Mouse (Mus musculus): Measurements from ENCODE around the gene Gm49325. TPM values are rescaled to one million over a fixed set of nuclear protein-coding genes. Genes with fewer than 3 reads are reported as not detected.

The Gm49325 gene
- total RNA-seq, 1 experiment from 2014 or later: not detected

- no peak for ATAC-seq (ENCODE audit: extremely low read depth, insufficient number of reproducible peaks, low FRiP score, poor library complexity, severe bottlenecking)
Measured at GRCm38 (mm10) chr10:77587091-77587775, 18.8 kb upstream of the Gm49325 start.

GRCm38 (mm10) chr10:77588036-77588435 is 18.0 kb upstream of the Gm49325 start:
- ATAC-seq (ENCODE audit: extremely low read depth, insufficient number of reproducible peaks, low FRiP score, poor library complexity, severe bottlenecking): no peak

GRCm38 (mm10) chr10:77589117-77589516 is 16.9 kb upstream of the Gm49325 start:
- ATAC-seq (ENCODE audit: extremely low read depth, insufficient number of reproducible peaks, low FRiP score, poor library complexity, severe bottlenecking): no peak

GRCm38 (mm10) chr10:77589749-77590148 is 16.2 kb upstream of the Gm49325 start:
- no peak for ATAC-seq (ENCODE audit: extremely low read depth, insufficient number of reproducible peaks, low FRiP score, poor library complexity, severe bottlenecking)

- peak; percentile 87 for ATAC-seq (ENCODE audit: extremely low read depth, insufficient number of reproducible peaks, low FRiP score, poor library complexity, severe bottlenecking)
Measured at GRCm38 (mm10) chr10:77590812-77591211, 15.2 kb upstream of the Gm49325 start.

GRCm38 (mm10) chr10:77591546-77591945 is 14.5 kb upstream of the Gm49325 start:
- no peak for ATAC-seq (ENCODE audit: extremely low read depth, insufficient number of reproducible peaks, low FRiP score, poor library complexity, severe bottlenecking)

- ATAC-seq (ENCODE audit: extremely low read depth, insufficient number of reproducible peaks, low FRiP score, poor library complexity, severe bottlenecking): no peak
Measured at GRCm38 (mm10) chr10:77596060-77596459, 9.9 kb upstream of the Gm49325 start.

- no peak for ATAC-seq (ENCODE audit: extremely low read depth, insufficient number of reproducible peaks, low FRiP score, poor library complexity, severe bottlenecking)
Measured at GRCm38 (mm10) chr10:77603021-77603420, 3.0 kb upstream of the Gm49325 start.

- ATAC-seq (ENCODE audit: extremely low read depth, insufficient number of reproducible peaks, low FRiP score, poor library complexity, severe bottlenecking): no peak
Measured at GRCm38 (mm10) chr10:77604111-77604510, 1.9 kb upstream of the Gm49325 start.

- no peak for ATAC-seq (ENCODE audit: extremely low read depth, insufficient number of reproducible peaks, low FRiP score, poor library complexity, severe bottlenecking)
Measured at GRCm38 (mm10) chr10:77604958-77605357, 1.0 kb upstream of the Gm49325 start.

- ATAC-seq (ENCODE audit: extremely low read depth, insufficient number of reproducible peaks, low FRiP score, poor library complexity, severe bottlenecking): peak; percentile 21; the same call in 1 of the 2 replicates
Measured at GRCm38 (mm10) chr10:77605368-77605767, 629 bp upstream of the Gm49325 start.

- ATAC-seq (ENCODE audit: extremely low read depth, insufficient number of reproducible peaks, low FRiP score, poor library complexity, severe bottlenecking): no peak; the same call in 1 of the 2 replicates
Measured at GRCm38 (mm10) chr10:77606855-77607254, 858 bp downstream of the Gm49325 start.

- ATAC-seq (ENCODE audit: extremely low read depth, insufficient number of reproducible peaks, low FRiP score, poor library complexity, severe bottlenecking): no peak
Measured at GRCm38 (mm10) chr10:77607441-77607840, 1.4 kb downstream of the Gm49325 start.

- ATAC-seq (ENCODE audit: extremely low read depth, insufficient number of reproducible peaks, low FRiP score, poor library complexity, severe bottlenecking): no peak
Measured at GRCm38 (mm10) chr10:77608589-77608988, 2.6 kb downstream of the Gm49325 start.

GRCm38 (mm10) chr10:77610221-77610961 is 4.4 kb downstream of the Gm49325 start:
- ATAC-seq (ENCODE audit: extremely low read depth, insufficient number of reproducible peaks, low FRiP score, poor library complexity, severe bottlenecking): no peak

GRCm38 (mm10) chr10:77613409-77613808 is 7.4 kb downstream of the Gm49325 start:
- ATAC-seq (ENCODE audit: extremely low read depth, insufficient number of reproducible peaks, low FRiP score, poor library complexity, severe bottlenecking): no peak

- no peak for ATAC-seq (ENCODE audit: extremely low read depth, insufficient number of reproducible peaks, low FRiP score, poor library complexity, severe bottlenecking)
Measured at GRCm38 (mm10) chr10:77615647-77616046, 9.7 kb downstream of the Gm49325 start.

GRCm38 (mm10) chr10:77616166-77616565 is 10.2 kb downstream of the Gm49325 start:
- ATAC-seq (ENCODE audit: extremely low read depth, insufficient number of reproducible peaks, low FRiP score, poor library complexity, severe bottlenecking): no peak

GRCm38 (mm10) chr10:77616926-77617325 is 10.9 kb downstream of the Gm49325 start:
- no peak for ATAC-seq (ENCODE audit: extremely low read depth, insufficient number of reproducible peaks, low FRiP score, poor library complexity, severe bottlenecking)

- no peak for ATAC-seq (ENCODE audit: extremely low read depth, insufficient number of reproducible peaks, low FRiP score, poor library complexity, severe bottlenecking)
Measured at GRCm38 (mm10) chr10:77621546-77621945, 15.5 kb downstream of the Gm49325 start.
